Mouse (Mus musculus): Measurements from ENCODE around the gene Zbtb2.

GRCm38 (mm10) chr10:4364618-4365017, 23.3 kb downstream of the Zbtb2 start:
- TF ChIP-seq CTCF (IDR thresholded peaks at IDR 0.05; ENCODE audit: insufficient read depth, low read length) (no peak), POLR2A (IDR thresholded peaks at IDR 0.05; ENCODE audit: borderline replicate concordance, extremely low read depth, low read depth, low read length) (no peak)
